Mouse (Mus musculus): ENCODE measurements around the gene Mthfd1l. TPM values are rescaled to one million over a fixed set of nuclear protein-coding genes. Genes with fewer than 3 reads are reported as not detected.

Gene Mthfd1l
- 9.7 and 10.2 TPM in 2 replicates for polyA plus RNA-seq (2012; rRNA removed)

DNA sequence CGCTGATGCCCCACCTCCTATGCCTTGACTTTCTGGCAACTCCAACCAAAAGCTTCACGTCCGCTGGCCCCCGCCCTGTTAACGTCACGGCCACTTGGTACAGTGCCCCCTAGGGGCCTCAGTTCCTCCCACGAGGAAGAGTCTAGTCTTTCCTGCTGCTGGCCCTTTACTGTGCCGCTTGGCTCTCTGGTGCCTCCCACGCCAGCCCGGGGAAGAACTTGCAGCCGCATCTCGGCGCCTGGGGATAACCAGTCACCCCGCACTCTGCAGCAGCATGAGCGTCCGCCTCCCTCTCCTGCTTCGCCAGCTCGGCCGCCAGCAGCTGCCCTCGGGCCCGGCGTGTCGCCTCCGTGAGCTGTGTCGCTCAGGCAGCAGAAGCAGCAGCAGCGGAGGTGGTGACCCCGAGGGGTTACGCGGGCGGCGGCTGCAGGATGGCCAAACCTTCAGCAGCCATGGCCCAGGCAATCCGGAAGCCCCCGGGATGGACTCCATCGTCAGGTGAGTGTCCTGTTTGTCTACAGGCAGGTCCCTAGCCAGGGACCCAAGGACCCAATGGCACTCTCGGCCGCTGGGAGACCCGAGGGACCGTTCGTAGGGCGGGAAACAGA is at the start of gene Mthfd1l:
TSS of gene Mthfd1l (plus strand) at position 138 of the 608 bp plus-strand sequence.
- H3K27ac ChIP-seq (ENCODE audit: insufficient read depth, low read length) = peak within 1 kb of the TSS; percentile 80
- TF ChIP-seq CTCF (IDR thresholded peaks at IDR 0.05; ENCODE audit: extremely low read depth, insufficient read depth, low read length) (peak; percentile 43; the same call in 1 of the 2 replicates), POLR2A (IDR thresholded peaks at IDR 0.05; ENCODE audit: extremely low read depth, insufficient read depth, low read length) (peak; percentile 60; the same call in 1 of the 2 replicates)
- peak within 1 kb of the TSS; percentile 73 for H3K4me3 ChIP-seq (ENCODE audit: insufficient read depth, low read length)
- no peaks in the 10 kb centered on the region; the same call in 1 of the 2 replicates for H3K4me1 ChIP-seq (ENCODE audit: control insufficient read depth, insufficient read depth, low read length)

DNA sequence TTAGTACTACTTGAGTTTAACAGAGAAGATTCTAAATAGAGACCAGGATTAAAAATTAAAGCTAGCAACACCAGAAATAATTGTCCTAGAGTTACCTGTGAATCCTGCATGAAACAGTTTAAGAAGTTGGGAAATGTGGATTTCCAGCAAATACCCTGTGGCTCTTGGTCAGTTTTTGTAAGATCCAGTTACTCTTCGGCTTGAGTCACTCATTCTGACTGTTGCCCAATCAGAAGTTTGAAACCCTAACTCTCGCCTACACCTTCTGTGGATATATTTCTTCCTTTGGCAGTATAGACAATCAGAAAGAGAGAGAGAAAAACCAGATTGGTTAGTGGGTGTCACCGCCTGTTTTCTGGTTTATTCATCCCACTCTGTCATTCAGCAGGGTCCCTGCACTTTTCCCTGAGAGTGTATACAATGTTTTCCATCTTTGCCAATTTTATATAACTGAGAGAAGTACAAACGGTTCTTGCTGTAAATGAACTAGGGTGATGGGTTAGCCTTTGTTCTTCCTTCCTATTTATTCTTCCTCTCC is 44.8 kb upstream of the Mthfd1l start:
- TF ChIP-seq POLR2A (IDR thresholded peaks at IDR 0.05; ENCODE audit: extremely low read depth, insufficient read depth, low read length) = no peak
- TF ChIP-seq CTCF (IDR thresholded peaks at IDR 0.05; ENCODE audit: extremely low read depth, insufficient read depth, low read length) = no peak
- Histone ChIP-seq H3K4me3 (ENCODE audit: insufficient read depth, low read length) (no peak overlapping the region), H3K27ac (ENCODE audit: insufficient read depth, low read length) (no peak overlapping the region)

DNA sequence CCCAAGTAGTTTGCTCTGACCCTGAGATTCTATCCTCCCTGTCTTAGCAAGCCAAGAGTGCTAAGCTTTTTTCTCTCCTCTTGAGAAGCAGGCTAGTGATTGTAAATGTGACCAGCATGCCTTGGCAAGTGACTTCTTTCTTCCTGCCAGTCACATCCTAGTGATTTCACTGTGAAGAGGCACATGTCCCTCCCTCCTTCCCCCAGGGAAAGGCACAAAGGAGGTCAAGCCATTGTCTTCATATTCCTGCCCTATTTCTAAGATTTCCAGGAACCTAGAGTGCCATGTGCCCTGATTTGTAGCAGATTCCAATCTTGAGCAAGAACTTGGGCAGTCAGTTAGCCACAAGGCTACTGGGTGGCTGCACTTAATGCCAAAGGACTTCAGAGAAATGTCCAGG is 41.1 kb upstream of the Mthfd1l start:
- Histone ChIP-seq H3K4me3 (ENCODE audit: insufficient read depth, low read length) (no peak overlapping the region), H3K4me1 (ENCODE audit: control insufficient read depth, insufficient read depth, low read length) (no peaks in the 10 kb centered on the region), H3K27ac (ENCODE audit: insufficient read depth, low read length) (no peak overlapping the region)
- TF ChIP-seq POLR2A (IDR thresholded peaks at IDR 0.05; ENCODE audit: extremely low read depth, insufficient read depth, low read length) (no peak), CTCF (IDR thresholded peaks at IDR 0.05; ENCODE audit: extremely low read depth, insufficient read depth, low read length) (no peak)

More for the DNA sequence above, 44.8 kb upstream of the Mthfd1l start:
- H3K4me1 ChIP-seq (ENCODE audit: control insufficient read depth, insufficient read depth, low read length) = no peaks in the 10 kb centered on the region

DNA sequence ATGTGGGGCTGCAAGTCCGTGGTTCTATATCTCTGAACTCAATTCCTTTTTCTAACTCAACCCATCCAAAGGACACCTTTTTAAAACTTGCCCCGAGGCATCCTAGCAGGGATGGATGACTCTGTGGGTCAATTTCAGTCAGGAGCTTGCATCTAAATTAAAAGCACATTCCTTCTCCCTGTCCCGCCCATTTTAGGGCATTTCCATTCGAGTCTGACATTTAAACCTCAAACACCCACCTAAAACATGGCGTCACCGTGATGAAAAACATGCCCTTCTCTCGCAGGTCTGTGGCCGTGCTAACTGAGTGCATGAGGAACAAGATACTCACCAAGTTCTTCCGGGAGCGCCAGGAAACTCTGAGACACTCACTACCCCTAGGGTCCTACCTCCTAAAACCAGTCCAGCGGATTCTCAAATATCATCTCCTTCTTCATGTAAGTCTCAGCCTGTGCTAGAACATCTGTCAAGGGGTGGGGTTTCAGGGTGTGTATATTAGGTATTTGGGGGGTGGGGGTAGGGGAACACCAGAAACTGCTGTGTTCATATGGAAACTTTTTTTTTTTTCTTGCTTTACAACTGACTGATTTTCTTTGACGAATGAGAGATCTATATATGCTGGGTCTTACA is 39.5 kb upstream of the Mthfd1l start:
- Histone ChIP-seq H3K27ac (ENCODE audit: insufficient read depth, low read length) (no peak overlapping the region), H3K4me3 (ENCODE audit: insufficient read depth, low read length) (no peak overlapping the region), H3K4me1 (ENCODE audit: control insufficient read depth, insufficient read depth, low read length) (no peaks in the 10 kb centered on the region)
- TF ChIP-seq POLR2A (IDR thresholded peaks at IDR 0.05; ENCODE audit: extremely low read depth, insufficient read depth, low read length) (no peak), CTCF (IDR thresholded peaks at IDR 0.05; ENCODE audit: extremely low read depth, insufficient read depth, low read length) (no peak)

DNA sequence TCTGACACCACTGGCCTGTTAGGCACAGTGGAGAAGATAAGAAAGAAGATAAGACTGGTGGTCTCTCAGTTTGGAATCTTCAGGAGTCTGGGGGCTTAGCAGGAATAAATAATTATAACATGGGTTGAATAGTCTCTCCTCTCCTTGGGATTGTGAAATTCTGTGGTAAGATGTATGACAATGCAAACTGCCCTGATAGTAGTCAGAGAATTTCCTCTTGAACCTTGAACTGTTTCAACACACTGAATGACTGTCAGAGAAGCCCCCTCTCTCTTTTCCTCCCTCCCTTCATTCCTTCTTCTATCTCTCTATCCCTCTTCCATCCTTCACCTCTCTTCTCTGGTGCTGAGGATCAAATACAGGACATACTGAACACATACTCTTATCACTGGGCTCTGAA is 36.1 kb upstream of the Mthfd1l start:
- TF ChIP-seq CTCF (IDR thresholded peaks at IDR 0.05; ENCODE audit: extremely low read depth, insufficient read depth, low read length) (no peak), POLR2A (IDR thresholded peaks at IDR 0.05; ENCODE audit: extremely low read depth, insufficient read depth, low read length) (no peak)
- Histone ChIP-seq H3K4me1 (ENCODE audit: control insufficient read depth, insufficient read depth, low read length) (no peaks in the 10 kb centered on the region), H3K4me3 (ENCODE audit: insufficient read depth, low read length) (no peak overlapping the region), H3K27ac (ENCODE audit: insufficient read depth, low read length) (no peak overlapping the region)

DNA sequence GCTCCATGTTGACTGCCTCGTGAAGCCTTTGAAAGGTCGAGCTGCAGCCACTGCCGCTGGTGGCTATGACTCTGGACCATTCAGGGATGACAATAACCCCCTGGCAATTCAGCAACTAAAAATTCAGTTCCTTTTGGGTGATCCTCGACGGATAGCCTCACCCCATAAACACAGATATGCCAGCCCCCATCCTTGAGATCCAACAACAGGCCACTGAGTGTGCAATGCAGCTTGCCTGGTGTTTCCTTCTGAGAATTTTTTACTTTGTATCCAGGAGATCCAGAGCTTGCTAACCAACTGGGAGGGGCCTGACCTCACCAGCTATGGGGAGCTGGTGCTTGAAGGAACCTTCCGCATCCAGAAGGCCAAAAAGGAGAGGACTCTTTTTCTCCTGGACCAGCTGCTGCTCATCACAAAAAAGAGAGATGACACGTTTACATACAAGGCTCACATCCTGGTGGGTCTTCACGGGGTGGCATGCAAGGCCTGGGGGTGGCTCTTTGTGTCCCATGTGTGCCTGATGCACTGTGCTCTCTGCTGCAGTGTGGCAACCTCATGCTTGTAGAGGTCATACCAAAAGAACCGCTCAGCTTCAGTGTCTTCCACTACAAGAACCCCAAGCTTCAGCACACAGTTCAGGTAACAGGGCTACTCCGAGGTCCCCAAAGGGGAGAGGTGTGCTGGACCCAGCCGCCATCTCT is 32.9 kb upstream of the Mthfd1l start:
- TF ChIP-seq CTCF (IDR thresholded peaks at IDR 0.05; ENCODE audit: extremely low read depth, insufficient read depth, low read length) (no peak), POLR2A (IDR thresholded peaks at IDR 0.05; ENCODE audit: extremely low read depth, insufficient read depth, low read length) (no peak)
- H3K4me1 ChIP-seq (ENCODE audit: control insufficient read depth, insufficient read depth, low read length) = no peaks in the 10 kb centered on the region
- no peak overlapping the region for H3K4me3 ChIP-seq (ENCODE audit: insufficient read depth, low read length)
- no peak overlapping the region for H3K27ac ChIP-seq (ENCODE audit: insufficient read depth, low read length)

DNA sequence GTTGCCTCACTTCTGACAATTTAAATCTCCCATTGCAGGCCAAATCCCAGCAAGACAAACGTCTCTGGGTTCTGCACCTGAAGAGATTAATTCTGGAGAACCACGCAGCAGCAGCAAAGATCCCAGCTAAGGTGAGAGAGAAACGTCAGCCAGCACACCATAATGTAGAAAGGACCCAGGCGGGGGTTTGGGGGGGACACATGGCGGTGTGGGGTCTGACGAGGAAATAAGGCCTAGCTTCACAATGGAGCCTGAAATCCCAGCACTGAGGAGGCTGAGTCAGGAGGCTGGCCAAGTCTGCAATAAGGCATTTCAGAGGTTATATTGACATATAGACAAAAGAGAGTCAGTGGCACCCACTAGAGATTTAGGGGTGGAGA is 32.3 kb upstream of the Mthfd1l start:
- TF ChIP-seq CTCF (IDR thresholded peaks at IDR 0.05; ENCODE audit: extremely low read depth, insufficient read depth, low read length) (no peak), POLR2A (IDR thresholded peaks at IDR 0.05; ENCODE audit: extremely low read depth, insufficient read depth, low read length) (no peak)
- no peak overlapping the region for H3K27ac ChIP-seq (ENCODE audit: insufficient read depth, low read length)
- H3K4me3 ChIP-seq (ENCODE audit: insufficient read depth, low read length) = no peak overlapping the region
- no peaks in the 10 kb centered on the region for H3K4me1 ChIP-seq (ENCODE audit: control insufficient read depth, insufficient read depth, low read length)

DNA sequence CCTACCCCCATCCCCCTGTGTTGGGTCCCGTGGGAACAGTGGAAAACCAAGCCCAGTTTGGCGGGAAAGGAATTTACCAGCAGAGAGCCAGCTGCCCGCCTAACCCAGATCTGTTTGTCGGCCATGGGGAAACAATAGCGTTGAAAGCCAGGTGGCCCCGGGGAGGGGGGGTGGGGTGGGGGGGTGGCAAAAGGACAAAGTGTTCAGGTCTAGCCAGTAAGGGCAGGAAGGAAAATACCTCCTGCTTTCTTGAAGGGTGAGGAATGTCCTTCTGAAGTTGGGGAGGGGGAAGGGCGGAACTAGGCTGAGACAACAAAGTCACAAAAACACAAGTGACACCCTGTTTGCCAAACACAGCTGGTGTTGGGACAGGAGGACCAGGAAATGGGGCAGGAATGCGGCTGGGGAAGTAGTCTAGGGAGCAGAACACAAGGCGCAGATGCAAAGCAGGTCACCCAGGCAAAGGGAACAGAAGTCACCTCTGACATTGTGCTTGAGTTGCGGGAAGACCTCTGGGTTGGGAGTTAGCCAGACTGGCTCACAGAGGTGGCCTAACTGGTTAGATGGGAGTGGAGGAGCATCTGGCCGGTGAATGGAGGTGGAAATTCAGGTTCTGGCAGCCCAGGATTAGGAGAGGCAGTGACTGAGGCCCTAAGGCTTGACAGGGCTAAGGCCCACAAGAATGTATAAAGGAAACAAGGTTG is 31.7 kb upstream of the Mthfd1l start:
- TF ChIP-seq POLR2A (IDR thresholded peaks at IDR 0.05; ENCODE audit: extremely low read depth, insufficient read depth, low read length) (no peak), CTCF (IDR thresholded peaks at IDR 0.05; ENCODE audit: extremely low read depth, insufficient read depth, low read length) (no peak)
- Histone ChIP-seq H3K4me1 (ENCODE audit: control insufficient read depth, insufficient read depth, low read length) (no peaks in the 10 kb centered on the region), H3K27ac (ENCODE audit: insufficient read depth, low read length) (no peak overlapping the region), H3K4me3 (ENCODE audit: insufficient read depth, low read length) (no peak overlapping the region)

DNA sequence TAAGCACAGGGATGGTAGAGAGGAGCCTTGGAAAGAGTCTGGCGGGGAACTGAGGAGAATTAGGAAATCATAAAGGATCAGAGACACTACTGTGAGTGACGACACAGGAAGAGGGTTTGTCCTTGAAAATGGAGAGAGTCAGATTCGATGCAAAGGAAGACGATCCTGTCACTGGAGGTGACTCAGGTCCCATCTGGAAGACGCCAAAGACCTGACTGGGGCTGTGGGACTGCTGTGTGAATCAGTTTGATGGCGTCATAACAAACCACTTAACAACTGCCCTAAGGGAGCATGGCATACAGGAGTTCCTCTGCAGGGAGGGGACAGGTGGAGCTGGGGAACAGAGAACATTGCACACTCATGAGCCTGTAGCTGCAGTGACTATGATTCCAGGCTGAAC is 30.6 kb upstream of the Mthfd1l start:
- Histone ChIP-seq H3K4me3 (ENCODE audit: insufficient read depth, low read length) (no peak overlapping the region), H3K4me1 (ENCODE audit: control insufficient read depth, insufficient read depth, low read length) (no peaks in the 10 kb centered on the region), H3K27ac (ENCODE audit: insufficient read depth, low read length) (no peak overlapping the region)
- TF ChIP-seq POLR2A (IDR thresholded peaks at IDR 0.05; ENCODE audit: extremely low read depth, insufficient read depth, low read length) = no peak
- no peak for TF ChIP-seq CTCF (IDR thresholded peaks at IDR 0.05; ENCODE audit: extremely low read depth, insufficient read depth, low read length)
